Mouse (Mus musculus): ENCODE data around the gene Map3k11.
"Not testable (repeated sequence)": the region's sequence is repeated elsewhere in the genome, so short reads cannot be mapped to it uniquely, and the experiment has no call there.

Map3k11 gene

GRCm38 (mm10) chr19:5665465-5665864 lies 23.1 kb upstream of the Map3k11 start:
- no peak for DNase-seq (ENCODE audit: low read depth, low spot score)

- no peak for DNase-seq (ENCODE audit: low read depth, low spot score)
These were observed 22.2 kb upstream of the Map3k11 start for GRCm38 (mm10) chr19:5666386-5666785.

GRCm38 (mm10) chr19:5668372-5668771 lies 20.2 kb upstream of the Map3k11 start:
- no peak for DNase-seq (ENCODE audit: low read depth, low spot score)

GRCm38 (mm10) chr19:5680432-5680831 lies 8.1 kb upstream of the Map3k11 start:
- no peak for DNase-seq (ENCODE audit: low read depth, low spot score)

- no peak for DNase-seq (ENCODE audit: low read depth, low spot score)
These were observed 4.3 kb upstream of the Map3k11 start for GRCm38 (mm10) chr19:5684236-5684635.

- DNase-seq (ENCODE audit: low read depth, low spot score), result no peak
These were observed 3.6 kb upstream of the Map3k11 start for GRCm38 (mm10) chr19:5684985-5685384.

GRCm38 (mm10) chr19:5685431-5685830 lies 3.1 kb upstream of the Map3k11 start:
- no peak for DNase-seq (ENCODE audit: low read depth, low spot score)

GRCm38 (mm10) chr19:5685861-5686260 lies 2.7 kb upstream of the Map3k11 start:
- no peak for DNase-seq (ENCODE audit: low read depth, low spot score)

- DNase-seq (ENCODE audit: low read depth, low spot score), result no peak
These were observed 2.1 kb upstream of the Map3k11 start for GRCm38 (mm10) chr19:5686437-5686836.

- DNase-seq (ENCODE audit: low read depth, low spot score), result not testable (repeated sequence)
These were observed 1.6 kb upstream of the Map3k11 start for GRCm38 (mm10) chr19:5686954-5687353.

GRCm38 (mm10) chr19:5687738-5688137 lies 804 bp upstream of the Map3k11 start:
- no peak for DNase-seq (ENCODE audit: low read depth, low spot score)

GRCm38 (mm10) chr19:5689088-5689428 lies 516 bp downstream of the Map3k11 start:
- no peak for DNase-seq (ENCODE audit: low read depth, low spot score)

- DNase-seq (ENCODE audit: low read depth, low spot score), result peak; percentile 97
These were observed 1.2 kb downstream of the Map3k11 start for GRCm38 (mm10) chr19:5689565-5690342.

GRCm38 (mm10) chr19:5690343-5690735 lies 1.8 kb downstream of the Map3k11 start:
- DNase-seq (ENCODE audit: low read depth, low spot score), result no peak

GRCm38 (mm10) chr19:5691601-5692000 lies 3.1 kb downstream of the Map3k11 start:
- DNase-seq (ENCODE audit: low read depth, low spot score), result no peak

GRCm38 (mm10) chr19:5692086-5692912 lies 3.8 kb downstream of the Map3k11 start:
- no peak for DNase-seq (ENCODE audit: low read depth, low spot score)

GRCm38 (mm10) chr19:5692913-5693396 lies 4.4 kb downstream of the Map3k11 start:
- no peak for DNase-seq (ENCODE audit: low read depth, low spot score)

GRCm38 (mm10) chr19:5693801-5694200 lies 5.3 kb downstream of the Map3k11 start:
- no peak for DNase-seq (ENCODE audit: low read depth, low spot score)

GRCm38 (mm10) chr19:5695849-5696462 lies 7.4 kb downstream of the Map3k11 start:
- DNase-seq (ENCODE audit: low read depth, low spot score), result no peak

GRCm38 (mm10) chr19:5704163-5704800 lies 15.7 kb downstream of the Map3k11 start, which contains the start of gene Kcnk7:
Gene Kcnk7, plus strand, starts transcription at chr19:5704367.
- peak; percentile 90 for DNase-seq (ENCODE audit: low read depth, low spot score)

- DNase-seq (ENCODE audit: low read depth, low spot score), result peak; percentile 86
These were observed 16.4 kb downstream of the Map3k11 start for GRCm38 (mm10) chr19:5704801-5705571.
